Mouse (Mus musculus): ENCODE results near the gene Nrip2. TPM values are rescaled to one million over a fixed set of nuclear protein-coding genes. Genes with fewer than 3 reads are reported as not detected.
"Not testable (repeated sequence)": the region's sequence is repeated elsewhere in the genome, so short reads cannot be mapped to it uniquely, and the experiment has no call there.

Nrip2 gene
- total and polyA plus RNA-seq, 2 experiments from 2014 or later: 1.6 to 8.2 TPM

GRCm38 (mm10) chr6:128380594-128381167 is 18.4 kb upstream of the Nrip2 start:
- H3K4me1 ChIP-seq (ENCODE audit: control insufficient read depth, insufficient read depth); H3K27me3 ChIP-seq (ENCODE audit: control insufficient read depth, insufficient read depth, low read length); H3K36me3 ChIP-seq (replicated peaks; ENCODE audit: control insufficient read depth, insufficient read depth, low read length); ATAC-seq (ENCODE audit: insufficient read depth, low read depth); H3K9ac ChIP-seq (replicated peaks; ENCODE audit: low read depth, low read length); DNase-seq (ENCODE audit: low spot score); H3K27ac ChIP-seq (ENCODE audit: low read depth); H3K4me3 ChIP-seq (ENCODE audit: low read depth, low read length); H3K9me3 ChIP-seq (replicated peaks; ENCODE audit: control insufficient read depth, low read length); H3K4me2 ChIP-seq (ENCODE audit: low read depth, low read length): not testable (repeated sequence)
- WGBS: 71% methylated on average over 1 of the region's 1 CpGs
- peak; percentile 30 for TF ChIP-seq CTCF (IDR thresholded peaks at IDR 0.05; ENCODE audit: low read depth)

GRCm38 (mm10) chr6:128381254-128381653 is 17.8 kb upstream of the Nrip2 start:
- ATAC-seq (ENCODE audit: insufficient read depth, low read depth) (no peak), DNase-seq (ENCODE audit: low spot score) (no peak)
- H3K27ac ChIP-seq (ENCODE audit: low read depth): no peak overlapping the region
- WGBS: 67% methylated on average over 3 of the region's 3 CpGs
- H3K27me3 ChIP-seq (ENCODE audit: control insufficient read depth, insufficient read depth, low read length): no peaks in the 10 kb centered on the region
- H3K4me1 ChIP-seq (ENCODE audit: control insufficient read depth, insufficient read depth): no peaks in the 10 kb centered on the region
- H3K4me2 ChIP-seq (ENCODE audit: low read depth, low read length): no peak overlapping the region
- H3K9ac ChIP-seq (replicated peaks; ENCODE audit: low read depth, low read length): no peak overlapping the region
- TF ChIP-seq CTCF (IDR thresholded peaks at IDR 0.05; ENCODE audit: low read depth): no peak
- no peak for TF ChIP-seq EP300 (IDR thresholded peaks at IDR 0.05; ENCODE audit: low read depth)
- H3K9me3 ChIP-seq (replicated peaks; ENCODE audit: control insufficient read depth, low read length): no peaks in the 10 kb centered on the region
- H3K4me3 ChIP-seq (ENCODE audit: low read depth, low read length): no peak overlapping the region
- no peaks in the 10 kb centered on the region; the same call in 1 of the 2 replicates for H3K36me3 ChIP-seq (replicated peaks; ENCODE audit: control insufficient read depth, insufficient read depth, low read length)

- H3K4me2 ChIP-seq (ENCODE audit: low read depth, low read length): no peak overlapping the region
- WGBS: 72% methylated on average over 7 of the region's 7 CpGs
- DNase-seq (ENCODE audit: low spot score) (no peak), ATAC-seq (ENCODE audit: insufficient read depth, low read depth) (no peak)
- no peaks in the 10 kb centered on the region for H3K27me3 ChIP-seq (ENCODE audit: control insufficient read depth, insufficient read depth, low read length)
- H3K36me3 ChIP-seq (replicated peaks; ENCODE audit: control insufficient read depth, insufficient read depth, low read length): no peaks in the 10 kb centered on the region
- H3K4me1 ChIP-seq (ENCODE audit: control insufficient read depth, insufficient read depth): no peaks in the 10 kb centered on the region
- no peak for TF ChIP-seq CTCF (IDR thresholded peaks at IDR 0.05; ENCODE audit: low read depth)
- no peak for TF ChIP-seq EP300 (IDR thresholded peaks at IDR 0.05; ENCODE audit: low read depth)
- no peak overlapping the region for H3K4me3 ChIP-seq (ENCODE audit: low read depth, low read length)
- H3K9me3 ChIP-seq (replicated peaks; ENCODE audit: control insufficient read depth, low read length): no peaks in the 10 kb centered on the region
- no peak overlapping the region for H3K27ac ChIP-seq (ENCODE audit: low read depth)
- no peak overlapping the region for H3K9ac ChIP-seq (replicated peaks; ENCODE audit: low read depth, low read length)
Observed at GRCm38 (mm10) chr6:128383752-128384151, 15.3 kb upstream of the Nrip2 start.

GRCm38 (mm10) chr6:128385026-128385425 is 14.1 kb upstream of the Nrip2 start:
- no peak for DNase-seq (ENCODE audit: low spot score)
- no peak overlapping the region for H3K4me2 ChIP-seq (ENCODE audit: low read depth, low read length)
- ATAC-seq (ENCODE audit: insufficient read depth, low read depth): no peak
- no peaks in the 10 kb centered on the region for H3K27me3 ChIP-seq (ENCODE audit: control insufficient read depth, insufficient read depth, low read length)
- 67% methylated on average over 1 of the region's 1 CpGs for WGBS
- no peak overlapping the region for H3K27ac ChIP-seq (ENCODE audit: low read depth)
- no peaks in the 10 kb centered on the region for H3K9me3 ChIP-seq (replicated peaks; ENCODE audit: control insufficient read depth, low read length)
- no peaks in the 10 kb centered on the region for H3K36me3 ChIP-seq (replicated peaks; ENCODE audit: control insufficient read depth, insufficient read depth, low read length)
- no peaks in the 10 kb centered on the region for H3K4me1 ChIP-seq (ENCODE audit: control insufficient read depth, insufficient read depth)
- no peak overlapping the region for H3K4me3 ChIP-seq (ENCODE audit: low read depth, low read length)
- H3K9ac ChIP-seq (replicated peaks; ENCODE audit: low read depth, low read length): no peak overlapping the region
- TF ChIP-seq EP300 (IDR thresholded peaks at IDR 0.05; ENCODE audit: low read depth) (no peak), CTCF (IDR thresholded peaks at IDR 0.05; ENCODE audit: low read depth) (no peak)

GRCm38 (mm10) chr6:128389185-128389584 is 9.9 kb upstream of the Nrip2 start:
- H3K9ac ChIP-seq (replicated peaks; ENCODE audit: low read depth, low read length): no peak overlapping the region
- no peaks in the 10 kb centered on the region for H3K36me3 ChIP-seq (replicated peaks; ENCODE audit: control insufficient read depth, insufficient read depth, low read length)
- no peak overlapping the region for H3K4me2 ChIP-seq (ENCODE audit: low read depth, low read length)
- no peak for ATAC-seq (ENCODE audit: insufficient read depth, low read depth)
- TF ChIP-seq EP300 (IDR thresholded peaks at IDR 0.05; ENCODE audit: low read depth) (no peak), CTCF (IDR thresholded peaks at IDR 0.05; ENCODE audit: low read depth) (no peak)
- 0 out of 2 replicates have a peak, but pooled peaks cover 4% of the 10 kb centered on the region for H3K4me1 ChIP-seq (ENCODE audit: control insufficient read depth, insufficient read depth)
- DNase-seq (ENCODE audit: low spot score): no peak
- no peak overlapping the region for H3K27ac ChIP-seq (ENCODE audit: low read depth)
- no peaks in the 10 kb centered on the region for H3K9me3 ChIP-seq (replicated peaks; ENCODE audit: control insufficient read depth, low read length)
- no peak overlapping the region for H3K4me3 ChIP-seq (ENCODE audit: low read depth, low read length)
- H3K27me3 ChIP-seq (ENCODE audit: control insufficient read depth, insufficient read depth, low read length): no peaks in the 10 kb centered on the region
- 79% methylated on average over 1 of the region's 1 CpGs for WGBS

GRCm38 (mm10) chr6:128390683-128391082 is 8.4 kb upstream of the Nrip2 start:
- 38% methylated on average over 1 of the region's 1 CpGs for WGBS
- no peak overlapping the region for H3K9ac ChIP-seq (replicated peaks; ENCODE audit: low read depth, low read length)
- TF ChIP-seq CTCF (IDR thresholded peaks at IDR 0.05; ENCODE audit: low read depth) (no peak), EP300 (IDR thresholded peaks at IDR 0.05; ENCODE audit: low read depth) (no peak)

More at GRCm38 (mm10) chr6:128390683-128391082, 8.4 kb upstream of the Nrip2 start:
- H3K4me1 ChIP-seq (ENCODE audit: control insufficient read depth, insufficient read depth): 0 out of 2 replicates have a peak, but pooled peaks cover 4% of the 10 kb centered on the region
- H3K9me3 ChIP-seq (replicated peaks; ENCODE audit: control insufficient read depth, low read length): no peaks in the 10 kb centered on the region
- DNase-seq (ENCODE audit: low spot score) (no peak), ATAC-seq (ENCODE audit: insufficient read depth, low read depth) (no peak)
- H3K4me2 ChIP-seq (ENCODE audit: low read depth, low read length): no peak overlapping the region
- H3K36me3 ChIP-seq (replicated peaks; ENCODE audit: control insufficient read depth, insufficient read depth, low read length): no peaks in the 10 kb centered on the region
- no peak overlapping the region for H3K4me3 ChIP-seq (ENCODE audit: low read depth, low read length)
- no peaks in the 10 kb centered on the region for H3K27me3 ChIP-seq (ENCODE audit: control insufficient read depth, insufficient read depth, low read length)
- no peak overlapping the region for H3K27ac ChIP-seq (ENCODE audit: low read depth)
